Mouse (Mus musculus) neural tube, embryonic 12.5 days (tissue): ENCODE data around the gene Cd22. TPM values are rescaled to one million over a fixed set of nuclear protein-coding genes. Genes with fewer than 3 reads are reported as not detected.
"Not testable (repeated sequence)": the region's sequence is repeated elsewhere in the genome, so short reads cannot be mapped to it uniquely, and the experiment has no call there.

ENCODE experiments used
- ATAC-seq: fragments of 200-750 bp; cut with Nextera tagmentation; 2 replicates; pipeline ENCODE4 v1.8.0; 2017; ENCODE audit warnings: low read depth, mild to moderate bottlenecking, moderate TSS enrichment, moderate library complexity; ENCODE audit not compliant: low FRiP score
- H3K27ac ChIP-seq: fragments of 300-500 bp; sonication (generic); 2 replicates; pipeline ENCODE4 v1.5.1; 2016
- H3K27me3 ChIP-seq: fragments of 300-500 bp; sonication (generic); replicated peaks from 2 replicates; pipeline ENCODE4 v1.6.1; 2016; ENCODE audit warnings: mild to moderate bottlenecking
- H3K36me3 ChIP-seq: fragments of 300-500 bp; sonication (generic); 2 replicates; pipeline ENCODE4 v1.6.1; 2016; ENCODE audit warnings: mild to moderate bottlenecking
- H3K4me1 ChIP-seq: fragments of 300-500 bp; sonication (generic); 2 replicates; pipeline ENCODE4 v1.6.1; 2016
- H3K4me2 ChIP-seq: fragments of 300-500 bp; sonication (generic); replicated peaks from 2 replicates; pipeline ENCODE4 v1.6.1; 2016; ENCODE audit warnings: mild to moderate bottlenecking
- H3K4me3 ChIP-seq: fragments of 300-500 bp; sonication (generic); 2 replicates; pipeline ENCODE4 v1.5.1; 2016
- H3K9ac ChIP-seq: fragments of 300-500 bp; sonication (generic); 2 replicates; pipeline ENCODE4 v1.6.1; 2016; ENCODE audit warnings: mild to moderate bottlenecking
- H3K9me3 ChIP-seq: fragments of 300-500 bp; sonication (generic); 2 replicates; pipeline ENCODE4 v1.6.1; 2016; ENCODE audit warnings: mild to moderate bottlenecking
- WGBS: fragments of 180-500 bp; shearing (Covaris S2); methylation state at CpG from one replicate; pipeline ENCODE4 v1.1.7; 2016; 5-methylcytosine and 5-hydroxymethylcytosine counted together
- polyA plus RNA-seq: library from polyadenylated mRNA; unstranded; fragments of >200 nt; fragmentation: Nextera tagmentation; extraction: Ambion mirVana; gene quantifications from 2 replicates; pipeline ENCODE4 v1.2.1, GENCODE M21; 2016

Cd22 gene
- polyA plus RNA-seq, 1 experiment from 2014 or later = not detected

DNA sequence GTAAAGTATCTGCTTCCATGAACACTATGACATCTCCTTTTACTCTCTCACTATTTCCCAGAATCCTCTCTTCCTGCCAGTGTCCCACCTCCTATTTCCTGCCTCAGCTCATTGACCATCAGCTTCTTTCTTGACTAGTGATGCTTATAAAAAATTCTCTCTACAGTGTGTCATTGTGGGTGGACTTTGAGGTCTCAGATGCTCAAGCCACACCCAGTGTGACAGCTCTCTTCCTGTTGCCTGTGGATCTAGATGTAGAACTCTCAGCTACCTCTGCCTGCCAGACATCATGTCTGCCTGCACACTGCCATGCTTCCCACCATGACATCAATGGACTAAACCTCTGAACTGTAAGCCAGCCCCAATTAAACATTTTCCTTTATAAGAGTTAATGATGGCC lies 42.9 kb downstream of the Cd22 start:
- Histone ChIP-seq H3K9ac (no peak overlapping the region), H3K27me3 (no peaks in the 10 kb centered on the region), H3K4me1 (no peaks in the 10 kb centered on the region), H3K4me3 (no peak overlapping the region), H3K27ac (no peak overlapping the region), H3K9me3 (0 out of 2 replicates have a peak, but pooled peaks cover 3% of the 10 kb centered on the region), H3K36me3 (no peaks in the 10 kb centered on the region), H3K4me2 (no peak overlapping the region)
- ATAC-seq = no peak

DNA sequence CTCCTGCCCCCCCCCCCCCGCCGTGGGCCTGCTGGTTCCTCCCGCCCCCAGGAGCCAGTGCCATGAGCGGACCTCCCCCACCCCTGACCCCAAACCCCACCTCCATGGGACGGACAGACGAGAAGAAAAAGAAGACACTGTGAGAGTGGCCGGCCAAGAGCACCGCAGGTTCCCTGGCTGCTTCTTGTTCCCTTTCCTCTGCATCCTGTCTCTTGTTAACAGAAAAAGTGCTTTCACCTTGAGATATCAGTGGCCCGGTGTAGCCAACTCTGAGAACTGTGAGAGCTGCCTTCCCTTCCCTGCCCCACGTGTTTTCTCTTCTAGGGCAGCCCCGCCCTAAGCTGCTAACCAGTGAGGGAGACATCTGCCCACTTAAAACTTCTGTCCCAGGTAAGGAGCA lies 47.5 kb downstream of the Cd22 start:
- H3K9me3 ChIP-seq, H3K27me3 ChIP-seq, H3K9ac ChIP-seq, H3K36me3 ChIP-seq, H3K4me1 ChIP-seq, H3K4me3 ChIP-seq, H3K4me2 ChIP-seq, ATAC-seq, H3K27ac ChIP-seq: not testable (repeated sequence)
- 59% methylated on average over 8 of the region's 11 CpGs for WGBS

DNA sequence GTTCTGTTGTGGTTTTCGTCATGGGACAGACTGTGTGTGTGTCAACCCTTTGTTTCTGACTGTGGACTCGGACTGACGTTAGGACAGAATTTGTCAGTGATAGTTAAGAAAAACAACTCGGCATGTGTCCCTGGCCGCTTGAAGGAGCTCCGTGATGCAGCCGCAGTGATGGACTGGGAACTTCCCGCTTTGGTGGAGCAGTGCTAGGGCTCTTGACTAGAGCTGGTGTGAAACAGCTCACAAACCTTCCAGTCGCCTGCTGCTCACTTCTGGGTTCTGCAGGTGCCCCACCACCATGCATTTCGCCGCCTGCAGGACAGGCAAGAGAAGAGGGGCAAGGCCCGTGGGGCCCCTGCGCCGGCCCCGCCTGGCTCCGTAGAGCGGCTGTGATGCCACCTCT lies 47.9 kb downstream of the Cd22 start:
- H3K4me2 ChIP-seq = no peak overlapping the region
- H3K27ac ChIP-seq = no peak overlapping the region
- WGBS = 68% methylated on average over 17 of the region's 17 CpGs

DNA sequence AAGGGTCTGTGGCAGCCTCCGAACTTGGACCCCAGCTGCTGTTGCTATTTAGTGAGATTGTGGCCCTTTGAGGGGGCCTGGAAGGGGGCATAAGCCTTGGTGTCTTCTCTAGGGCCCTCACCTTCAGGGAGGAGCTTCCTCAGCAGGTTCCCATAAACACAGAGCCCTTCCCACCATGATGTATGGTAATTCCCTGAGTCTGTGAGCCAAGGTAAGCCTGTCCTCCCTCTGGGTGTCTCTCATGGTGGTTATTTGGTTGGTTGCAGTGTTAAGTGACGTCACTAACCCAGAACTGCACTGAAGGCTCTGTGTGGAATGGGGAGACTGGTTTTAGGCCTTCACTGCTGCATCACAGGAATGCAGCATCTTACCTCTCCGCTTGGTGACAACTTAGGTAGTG lies 50.7 kb downstream of the Cd22 start:
- no peak overlapping the region for H3K27ac ChIP-seq
- no peaks in the 10 kb centered on the region for H3K36me3 ChIP-seq
- no peaks in the 10 kb centered on the region for H3K4me1 ChIP-seq
- no peak overlapping the region for H3K4me3 ChIP-seq
- H3K9me3 ChIP-seq = no peaks in the 10 kb centered on the region
- WGBS = 70% methylated on average over 3 of the region's 3 CpGs
- no peaks in the 10 kb centered on the region for H3K27me3 ChIP-seq
- no peak overlapping the region for H3K4me2 ChIP-seq
- no peak for ATAC-seq
- no peak overlapping the region for H3K9ac ChIP-seq

More for the DNA sequence above, 47.9 kb downstream of the Cd22 start:
- H3K4me1 ChIP-seq = no peaks in the 10 kb centered on the region
- ATAC-seq = no peak
- no peaks in the 10 kb centered on the region for H3K27me3 ChIP-seq
- H3K4me3 ChIP-seq = no peak overlapping the region
- no peaks in the 10 kb centered on the region for H3K36me3 ChIP-seq
- no peak overlapping the region for H3K9ac ChIP-seq
- 0 out of 2 replicates have a peak, but pooled peaks cover 3% of the 10 kb centered on the region for H3K9me3 ChIP-seq

DNA sequence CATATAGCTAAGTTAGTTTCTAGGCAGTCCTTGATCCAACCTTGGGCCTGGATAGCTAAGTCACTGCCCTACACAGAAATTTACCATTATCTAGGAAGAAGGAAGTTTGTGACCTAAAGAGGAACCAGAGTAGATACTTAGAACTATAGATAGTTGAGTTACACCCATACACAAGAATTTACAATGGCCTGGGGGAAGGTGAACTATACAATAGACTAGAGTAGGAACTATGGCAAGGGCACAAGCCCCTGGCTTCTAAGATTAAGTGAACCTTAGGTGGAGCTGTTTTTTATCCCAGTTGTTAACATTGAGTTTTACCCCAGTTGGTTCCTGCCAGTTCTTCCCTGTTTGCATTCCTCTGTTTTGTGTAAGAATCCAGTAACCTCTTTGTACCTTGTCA lies 51.3 kb downstream of the Cd22 start:
- ATAC-seq, H3K4me2 ChIP-seq, H3K27me3 ChIP-seq, H3K9ac ChIP-seq, H3K36me3 ChIP-seq, H3K9me3 ChIP-seq, H3K4me3 ChIP-seq, H3K27ac ChIP-seq, H3K4me1 ChIP-seq: not testable (repeated sequence)

DNA sequence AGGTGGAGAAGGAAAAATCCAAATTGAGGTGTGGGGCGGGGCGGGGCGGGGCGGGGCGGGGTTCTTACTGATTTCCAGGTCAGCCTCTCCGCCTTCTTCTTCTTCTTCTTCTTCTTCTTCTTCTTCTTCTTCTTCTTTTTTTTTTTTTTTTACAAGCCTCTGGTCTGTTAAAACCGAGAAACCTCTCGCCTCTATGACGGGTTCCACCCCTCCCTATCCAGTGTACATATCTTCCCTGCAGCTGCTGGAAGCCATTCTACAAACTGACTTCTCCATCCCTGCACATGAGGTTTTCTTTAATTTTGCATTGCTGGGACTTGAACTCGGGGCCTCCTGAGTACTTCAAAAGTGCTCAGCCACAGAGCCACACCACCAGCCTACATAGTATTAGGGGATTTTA lies 53.5 kb downstream of the Cd22 start:
- H3K27ac ChIP-seq = no peak overlapping the region
- no peaks in the 10 kb centered on the region for H3K36me3 ChIP-seq
- ATAC-seq = no peak
- H3K9ac ChIP-seq = no peak overlapping the region
- H3K4me2 ChIP-seq = no peak overlapping the region
- no peaks in the 10 kb centered on the region for H3K27me3 ChIP-seq
- no peaks in the 10 kb centered on the region for H3K9me3 ChIP-seq
- no peak overlapping the region for H3K4me3 ChIP-seq
- H3K4me1 ChIP-seq = no peaks in the 10 kb centered on the region
- WGBS = 94% methylated on average over 10 of the region's 10 CpGs

DNA sequence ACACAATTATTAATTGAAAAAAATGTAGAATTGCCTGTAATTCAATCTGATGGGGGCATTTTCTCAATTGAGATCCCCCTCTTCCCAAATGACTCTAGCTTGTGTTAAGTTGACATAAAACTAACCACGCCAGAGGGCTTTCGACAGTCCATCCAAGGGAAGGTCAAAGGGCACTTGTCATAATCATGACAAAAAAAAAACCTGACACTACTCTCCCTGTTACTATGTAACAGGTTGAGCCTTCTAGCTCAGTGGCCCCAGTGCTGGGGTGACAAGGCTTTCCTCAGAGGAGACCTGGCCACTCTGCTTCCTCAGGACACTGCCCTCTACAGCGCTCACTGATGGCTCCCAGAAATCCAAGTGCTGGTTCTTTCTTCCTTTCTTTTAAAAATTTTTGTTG lies 55.8 kb downstream of the Cd22 start:
- Histone ChIP-seq H3K4me1 (no peaks in the 10 kb centered on the region), H3K27me3 (no peaks in the 10 kb centered on the region), H3K4me3 (no peak overlapping the region), H3K27ac (no peak overlapping the region), H3K36me3 (no peaks in the 10 kb centered on the region), H3K9me3 (no peaks in the 10 kb centered on the region), H3K9ac (no peak overlapping the region), H3K4me2 (no peak overlapping the region)
- ATAC-seq = no peak
- WGBS = 93% methylated on average over 3 of the region's 3 CpGs

DNA sequence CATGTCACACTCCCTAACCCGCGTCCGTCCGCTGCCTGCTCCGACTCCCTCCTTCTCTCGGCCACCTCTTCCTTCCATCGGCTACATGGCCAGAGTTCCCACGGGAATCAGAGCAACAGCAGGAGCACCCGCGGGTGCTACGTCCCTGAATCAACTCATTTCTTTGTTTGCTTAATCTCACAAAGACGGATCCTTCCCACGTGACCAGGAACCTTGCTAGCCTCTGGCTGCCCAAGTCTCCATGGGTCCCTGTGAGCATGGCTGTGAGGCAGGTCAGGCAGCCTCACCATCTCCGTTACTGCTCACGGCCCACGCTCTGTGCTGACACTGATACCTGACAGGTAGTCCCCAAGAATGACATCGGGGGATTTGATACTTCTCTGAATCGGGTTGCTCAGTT lies 56.5 kb downstream of the Cd22 start, which contains the start of gene Ffar2:
TSS of gene Ffar2 (minus strand) at position 101 of the 400 bp plus-strand sequence.
- WGBS = 90% methylated on average over 18 of the region's 18 CpGs

DNA sequence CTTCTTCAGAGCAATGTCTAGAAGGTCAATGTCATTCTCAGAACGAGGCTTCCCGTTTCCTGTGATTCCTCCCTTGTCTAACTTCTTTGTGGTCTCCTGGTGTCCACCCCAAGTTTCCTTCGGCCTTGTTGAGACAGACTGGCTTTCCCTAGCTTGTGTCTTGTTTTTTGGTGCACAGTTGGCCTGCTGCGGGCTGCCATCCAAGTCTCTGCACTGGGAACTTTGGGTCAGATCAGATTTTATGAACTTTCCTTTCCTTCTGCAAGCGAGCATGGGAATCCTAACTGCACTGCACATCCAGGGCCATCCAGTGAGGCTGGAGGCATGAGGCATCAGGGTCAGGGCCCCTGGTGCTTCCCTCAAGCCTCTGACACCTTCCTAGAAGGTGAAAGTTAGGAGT lies 58.6 kb downstream of the Cd22 start:
- ATAC-seq = no peak
- WGBS = 74% methylated on average over 5 of the region's 5 CpGs
- no peak overlapping the region for H3K27ac ChIP-seq
- H3K36me3 ChIP-seq = no peaks in the 10 kb centered on the region
- H3K27me3 ChIP-seq = no peaks in the 10 kb centered on the region
- H3K4me2 ChIP-seq = no peak overlapping the region
- H3K9me3 ChIP-seq = no peaks in the 10 kb centered on the region
- H3K4me1 ChIP-seq = no peaks in the 10 kb centered on the region
- no peak overlapping the region for H3K9ac ChIP-seq
- H3K4me3 ChIP-seq = no peak overlapping the region

More for the DNA sequence above, 56.5 kb downstream of the Cd22 start, which contains the start of gene Ffar2:
- Histone ChIP-seq H3K9ac (no peak within 1 kb of the TSS), H3K9me3 (no peaks in the 10 kb centered on the region), H3K27ac (no peak within 1 kb of the TSS), H3K4me1 (no peaks in the 10 kb centered on the region), H3K27me3 (no peaks in the 10 kb centered on the region), H3K36me3 (no peaks in the 10 kb centered on the region), H3K4me3 (no peak within 1 kb of the TSS), H3K4me2 (no peak within 1 kb of the TSS)
- no peak for ATAC-seq

DNA sequence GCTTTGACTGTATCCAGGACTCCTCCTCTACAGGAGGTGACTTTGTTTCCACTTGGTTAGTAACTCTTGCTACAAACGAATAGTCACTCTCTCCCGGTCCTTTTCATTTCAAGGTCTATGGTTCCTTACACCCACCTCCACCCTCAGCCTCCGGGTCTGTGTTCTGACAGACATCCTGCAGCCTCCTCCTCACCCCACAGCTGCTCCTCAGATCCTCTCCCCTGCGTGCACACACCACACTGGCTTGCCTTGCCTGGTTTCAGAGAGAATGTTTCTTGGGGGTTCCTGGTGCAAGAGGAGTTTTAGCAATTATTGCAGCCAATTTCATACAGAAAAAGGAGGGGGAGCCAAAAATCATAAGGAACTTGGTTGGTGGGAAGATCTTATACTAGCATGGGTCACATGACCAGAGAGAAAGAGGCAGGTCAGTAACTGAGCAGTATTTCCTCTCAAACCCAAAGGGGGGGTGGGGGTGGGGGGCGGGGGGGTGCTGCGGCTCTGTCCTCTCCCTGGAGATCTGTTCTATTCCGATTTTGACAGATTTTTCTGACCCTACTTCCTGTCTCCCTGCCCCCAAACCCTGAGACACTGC lies 59.2 kb downstream of the Cd22 start:
- H3K9ac ChIP-seq = no peak overlapping the region
- H3K4me2 ChIP-seq = no peak overlapping the region
- no peak overlapping the region for H3K27ac ChIP-seq
- no peaks in the 10 kb centered on the region for H3K9me3 ChIP-seq
- ATAC-seq = no peak
- no peak overlapping the region for H3K4me3 ChIP-seq
- H3K4me1 ChIP-seq = no peaks in the 10 kb centered on the region
- no peaks in the 10 kb centered on the region for H3K36me3 ChIP-seq
- 74% methylated on average over 7 of the region's 7 CpGs for WGBS
- H3K27me3 ChIP-seq = no peaks in the 10 kb centered on the region

DNA sequence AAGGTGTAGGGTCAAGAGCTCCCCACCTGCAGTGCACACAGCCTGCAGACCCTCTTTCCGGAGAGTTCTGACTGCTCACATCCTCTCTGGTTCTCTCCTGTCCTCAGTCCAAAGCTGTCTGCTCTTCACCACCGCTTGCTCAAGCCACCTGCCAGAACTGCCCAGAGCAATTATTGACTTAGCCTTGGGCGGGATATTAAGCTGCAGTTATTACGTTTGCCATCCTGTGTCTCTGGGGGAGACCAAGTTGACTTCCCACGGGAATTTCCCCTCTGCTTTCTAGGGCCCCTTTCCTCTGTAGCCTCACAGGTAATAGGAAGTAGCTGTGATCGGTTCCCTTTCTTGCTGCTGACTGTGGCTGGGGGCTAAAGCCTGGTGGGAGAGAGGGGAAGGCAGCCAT lies 60.0 kb downstream of the Cd22 start:
- no peak overlapping the region for H3K4me2 ChIP-seq
- H3K27ac ChIP-seq = no peak overlapping the region
- H3K27me3 ChIP-seq = no peaks in the 10 kb centered on the region
- no peaks in the 10 kb centered on the region for H3K4me1 ChIP-seq
- no peak overlapping the region for H3K9ac ChIP-seq
- WGBS = 75% methylated on average over 6 of the region's 6 CpGs
- no peak for ATAC-seq
- H3K4me3 ChIP-seq = no peak overlapping the region
- H3K9me3 ChIP-seq = no peaks in the 10 kb centered on the region
- no peaks in the 10 kb centered on the region for H3K36me3 ChIP-seq
